Mouse (Mus musculus): ENCODE data around the gene Hpd. TPM values are rescaled to one million over a fixed set of nuclear protein-coding genes. Genes with fewer than 3 reads are reported as not detected.

Gene Hpd
- total and polyA plus RNA-seq, 2 experiments from 2014 or later, result not detected

DNA sequence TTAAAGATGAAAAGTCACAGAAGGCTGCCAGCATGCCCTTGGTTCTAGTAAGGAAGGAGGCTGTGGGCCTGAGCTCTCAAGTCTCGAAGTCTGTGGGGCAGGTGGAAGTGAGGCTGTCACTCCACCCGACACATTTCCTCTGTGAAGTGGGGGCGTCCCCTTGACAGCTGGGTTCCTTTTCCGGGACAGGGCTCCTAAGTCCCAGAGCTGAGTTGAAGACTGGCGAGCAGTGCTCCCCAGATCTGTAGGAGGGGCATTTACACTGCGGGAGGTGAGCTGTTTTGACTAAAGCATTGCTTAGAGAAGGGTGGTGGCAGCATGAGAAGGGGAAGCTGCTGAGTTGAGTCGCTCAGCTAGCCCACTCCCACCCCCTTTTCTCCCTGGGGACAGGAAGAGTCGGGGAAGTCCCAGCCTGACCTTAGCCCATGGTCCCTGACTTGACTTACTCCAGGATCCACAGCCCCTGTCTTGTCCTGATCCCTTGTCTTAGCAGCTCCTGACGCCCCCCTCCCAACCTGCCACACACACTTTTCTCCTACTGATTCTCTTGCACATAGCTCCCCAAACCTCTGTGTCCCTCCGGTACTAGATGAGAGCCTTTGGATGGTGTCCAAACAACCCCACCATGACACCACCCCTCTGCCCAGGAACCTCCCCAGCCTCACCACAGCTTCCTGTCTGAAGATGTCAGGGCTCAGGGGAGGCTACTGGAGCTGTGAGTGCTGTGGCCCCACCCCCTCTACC is 53.9 kb downstream of the Hpd start:
- Histone ChIP-seq H3K4me1 (ENCODE audit: insufficient read depth, low read length) (peaks cover 3% of the 10 kb centered on the region; the same call in 1 of the 2 replicates), H3K4me2 (ENCODE audit: low read depth, low read length, poor library complexity, severe bottlenecking) (no peak overlapping the region), H3K4me3 (ENCODE audit: low read depth, low read length) (no peak overlapping the region), H3K9ac (replicated peaks; ENCODE audit: low read length, poor library complexity, severe bottlenecking) (no peak overlapping the region), H3K9me3 (ENCODE audit: low read length) (no peaks in the 10 kb centered on the region), H3K36me3 (ENCODE audit: insufficient read depth, low read length) (no peaks in the 10 kb centered on the region), H3K27ac (ENCODE audit: low read depth, low read length) (no peak overlapping the region), H3K27me3 (ENCODE audit: insufficient read depth, low read length) (no peaks in the 10 kb centered on the region)
- no peak for DNase-seq (ENCODE audit: low spot score)
- 57% methylated on average over 10 of the region's 10 CpGs for WGBS
- TF ChIP-seq CTCF (IDR thresholded peaks at IDR 0.05), result no peak
- no peak for ATAC-seq (ENCODE audit: low FRiP score)

DNA sequence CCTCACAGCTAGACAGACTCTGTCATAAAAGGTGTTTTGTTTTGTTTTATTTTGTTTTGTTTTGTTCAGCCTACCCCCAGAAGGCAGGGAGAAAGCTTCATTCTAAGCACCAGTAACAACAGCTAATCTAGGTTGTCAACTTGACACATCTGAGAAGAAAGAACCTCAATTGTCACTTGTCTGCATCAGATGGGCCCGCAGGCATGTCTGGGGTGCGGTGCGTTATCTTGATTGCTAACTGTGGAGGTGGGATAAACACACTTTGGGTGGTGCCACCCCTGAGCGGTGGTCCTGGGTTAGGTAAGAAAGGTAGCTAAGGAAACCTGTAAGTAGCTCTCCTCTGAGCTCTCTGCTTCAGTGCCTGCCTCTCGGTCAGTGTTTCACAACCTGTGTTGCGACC is 55.5 kb downstream of the Hpd start:
- H3K4me2 ChIP-seq (ENCODE audit: low read depth, low read length, poor library complexity, severe bottlenecking), result no peak overlapping the region
- H3K4me1 ChIP-seq (ENCODE audit: insufficient read depth, low read length), result peaks cover 3% of the 10 kb centered on the region; the same call in 1 of the 2 replicates
- no peak overlapping the region for H3K4me3 ChIP-seq (ENCODE audit: low read depth, low read length)
- no peak overlapping the region for H3K9ac ChIP-seq (replicated peaks; ENCODE audit: low read length, poor library complexity, severe bottlenecking)
- no peaks in the 10 kb centered on the region for H3K36me3 ChIP-seq (ENCODE audit: insufficient read depth, low read length)
- no peak for TF ChIP-seq CTCF (IDR thresholded peaks at IDR 0.05)
- WGBS, result 75% methylated on average over 6 of the region's 6 CpGs
- ATAC-seq (ENCODE audit: low FRiP score) (no peak), DNase-seq (ENCODE audit: low spot score) (no peak)
- no peak overlapping the region for H3K27ac ChIP-seq (ENCODE audit: low read depth, low read length)
- no peaks in the 10 kb centered on the region for H3K9me3 ChIP-seq (ENCODE audit: low read length)
- H3K27me3 ChIP-seq (ENCODE audit: insufficient read depth, low read length), result no peaks in the 10 kb centered on the region

DNA sequence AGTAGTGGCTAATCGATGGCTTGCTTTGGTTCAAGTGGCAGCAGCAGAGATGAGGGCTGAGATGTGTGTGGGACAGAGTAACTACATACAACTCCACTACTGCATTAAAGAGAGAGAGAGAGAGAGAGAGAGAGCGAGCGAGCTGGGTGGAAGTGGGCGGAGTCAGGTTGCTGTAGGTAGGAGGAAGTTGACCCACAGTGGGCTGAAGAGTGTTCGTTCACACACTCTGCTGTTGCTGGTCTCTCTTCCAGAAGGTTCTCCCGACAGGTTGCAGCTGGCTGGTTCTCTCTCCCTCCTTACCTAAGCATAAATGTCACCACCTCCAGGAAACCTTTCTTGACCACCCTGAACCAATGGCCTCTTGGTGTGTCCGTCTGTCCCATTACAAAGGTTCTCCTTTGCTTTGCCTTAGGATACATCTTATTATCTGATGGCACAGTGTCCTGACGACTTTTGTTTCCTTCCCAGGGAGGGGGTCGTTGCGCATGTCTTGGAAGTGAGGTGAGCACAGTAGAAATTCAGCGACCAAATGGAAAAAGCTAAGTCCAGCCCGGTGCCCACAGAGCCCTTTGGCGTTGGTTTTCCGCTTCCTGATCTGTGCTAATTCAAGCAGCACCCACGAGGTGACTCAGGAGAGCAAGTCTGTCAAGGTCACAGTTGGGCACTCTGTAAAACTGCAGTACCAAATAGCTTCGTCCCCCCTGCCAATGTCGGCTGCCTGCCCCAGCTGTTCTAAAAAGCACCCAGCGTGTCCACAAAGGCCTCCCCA is 56.7 kb downstream of the Hpd start:
- no peak for TF ChIP-seq CTCF (IDR thresholded peaks at IDR 0.05)
- H3K4me1 ChIP-seq (ENCODE audit: insufficient read depth, low read length), result no peaks in the 10 kb centered on the region
- no peak overlapping the region for H3K4me3 ChIP-seq (ENCODE audit: low read depth, low read length)
- H3K9ac ChIP-seq (replicated peaks; ENCODE audit: low read length, poor library complexity, severe bottlenecking), result no peak overlapping the region
- DNase-seq (ENCODE audit: low spot score) (no peak), ATAC-seq (ENCODE audit: low FRiP score) (no peak)
- no peak overlapping the region for H3K27ac ChIP-seq (ENCODE audit: low read depth, low read length)
- no peak overlapping the region for H3K4me2 ChIP-seq (ENCODE audit: low read depth, low read length, poor library complexity, severe bottlenecking)
- no peaks in the 10 kb centered on the region for H3K36me3 ChIP-seq (ENCODE audit: insufficient read depth, low read length)
- 83% methylated on average over 18 of the region's 18 CpGs for WGBS
- H3K27me3 ChIP-seq (ENCODE audit: insufficient read depth, low read length), result no peaks in the 10 kb centered on the region
- no peaks in the 10 kb centered on the region for H3K9me3 ChIP-seq (ENCODE audit: low read length)

DNA sequence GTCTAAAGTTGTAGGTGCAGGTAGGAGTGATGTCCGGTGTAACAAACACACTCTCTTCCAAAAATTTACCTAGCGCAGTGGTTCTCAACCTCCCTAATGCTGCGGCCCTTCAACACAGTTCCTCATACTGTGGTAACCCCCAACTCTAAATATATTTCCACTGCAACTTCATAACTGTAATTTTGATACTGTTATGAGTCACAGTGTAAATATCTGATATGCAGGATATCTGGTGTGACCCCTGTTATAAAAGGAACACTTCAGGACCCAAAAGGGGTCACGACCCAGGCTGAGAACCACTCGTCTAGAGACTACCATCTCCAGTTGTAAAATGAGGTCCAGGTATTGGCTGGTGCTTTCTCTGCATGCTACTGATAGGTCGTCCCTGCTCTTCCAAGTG is 57.4 kb downstream of the Hpd start:
- Histone ChIP-seq H3K9ac (replicated peaks; ENCODE audit: low read length, poor library complexity, severe bottlenecking) (no peak overlapping the region), H3K36me3 (ENCODE audit: insufficient read depth, low read length) (0 out of 2 replicates have a peak, but pooled peaks cover 2% of the 10 kb centered on the region), H3K4me3 (ENCODE audit: low read depth, low read length) (no peak overlapping the region), H3K27me3 (ENCODE audit: insufficient read depth, low read length) (no peaks in the 10 kb centered on the region), H3K4me1 (ENCODE audit: insufficient read depth, low read length) (no peaks in the 10 kb centered on the region), H3K4me2 (ENCODE audit: low read depth, low read length, poor library complexity, severe bottlenecking) (no peak overlapping the region), H3K27ac (ENCODE audit: low read depth, low read length) (no peak overlapping the region), H3K9me3 (ENCODE audit: low read length) (no peaks in the 10 kb centered on the region)
- no peak for TF ChIP-seq CTCF (IDR thresholded peaks at IDR 0.05)
- 87% methylated on average over 6 of the region's 6 CpGs for WGBS
- ATAC-seq (ENCODE audit: low FRiP score) (no peak), DNase-seq (ENCODE audit: low spot score) (no peak)

GRCm38 (mm10) chr5:123122181-123122580 is 60.3 kb downstream of the Hpd start:
- Histone ChIP-seq H3K4me1 (ENCODE audit: insufficient read depth, low read length) (no peaks in the 10 kb centered on the region), H3K27ac (ENCODE audit: low read depth, low read length) (no peak overlapping the region), H3K4me2 (ENCODE audit: low read depth, low read length, poor library complexity, severe bottlenecking) (no peak overlapping the region), H3K4me3 (ENCODE audit: low read depth, low read length) (no peak overlapping the region), H3K36me3 (ENCODE audit: insufficient read depth, low read length) (peaks cover 24% of the 10 kb centered on the region), H3K9me3 (ENCODE audit: low read length) (no peaks in the 10 kb centered on the region), H3K9ac (replicated peaks; ENCODE audit: low read length, poor library complexity, severe bottlenecking) (no peak overlapping the region), H3K27me3 (ENCODE audit: insufficient read depth, low read length) (no peaks in the 10 kb centered on the region)
- DNase-seq (ENCODE audit: low spot score) (no peak), ATAC-seq (ENCODE audit: low FRiP score) (no peak)
- WGBS, result 88% methylated on average over 4 of the region's 4 CpGs
- peak; percentile 58 for TF ChIP-seq CTCF (IDR thresholded peaks at IDR 0.05)

Other genes with a start within 250 kb of the Hpd start
- 107 and 110 TPM in 2 replicates for gene Kdm2b, start 192.9 kb downstream of the Hpd start, total RNA-seq (2014; rRNA removed)
- gene Kdm2b, start 192.9 kb downstream of the Hpd start, polyA plus RNA-seq (2015; fragmentation: Nextera tagmentation; extraction: Ambion mirVana), result 78.6 and 78.8 TPM in 2 replicates
- 16.3 and 24.0 TPM in 2 replicates for gene Orai1, start 167.7 kb downstream of the Hpd start, total RNA-seq (2014; rRNA removed)
- 13.5 and 14.8 TPM in 2 replicates for gene Orai1, start 167.7 kb downstream of the Hpd start, polyA plus RNA-seq (2015; fragmentation: Nextera tagmentation; extraction: Ambion mirVana)
- gene Morn3, start 135.7 kb downstream of the Hpd start, total RNA-seq (2014; rRNA removed), result not detected in 2 replicates
- 1.1 and 1.3 TPM in 2 replicates for gene Morn3, start 135.7 kb downstream of the Hpd start, polyA plus RNA-seq (2015; fragmentation: Nextera tagmentation; extraction: Ambion mirVana)
- gene Tmem120b, start 114.3 kb downstream of the Hpd start, total RNA-seq (2014; rRNA removed), result 13.3 and 16.2 TPM in 2 replicates
- gene Tmem120b, start 114.3 kb downstream of the Hpd start, polyA plus RNA-seq (2015; fragmentation: Nextera tagmentation; extraction: Ambion mirVana), result 17.1 and 19.7 TPM in 2 replicates
- 37.2 and 47.8 TPM in 2 replicates for gene Rhof, start 50.0 kb downstream of the Hpd start, total RNA-seq (2014; rRNA removed)
- 41.7 and 45.3 TPM in 2 replicates for gene Rhof, start 50.0 kb downstream of the Hpd start, polyA plus RNA-seq (2015; fragmentation: Nextera tagmentation; extraction: Ambion mirVana)
- 5.3 and 5.9 TPM in 2 replicates for gene Setd1b, start 40.5 kb downstream of the Hpd start, total RNA-seq (2014; rRNA removed)
- gene Setd1b, start 40.5 kb downstream of the Hpd start, polyA plus RNA-seq (2015; fragmentation: Nextera tagmentation; extraction: Ambion mirVana), result 7.2 and 8.8 TPM in 2 replicates
- gene Psmd9, start 13.3 kb downstream of the Hpd start, total RNA-seq (2014; rRNA removed), result 26.1 and 26.5 TPM in 2 replicates
- 76.3 and 81.8 TPM in 2 replicates for gene Psmd9, start 13.3 kb downstream of the Hpd start, polyA plus RNA-seq (2015; fragmentation: Nextera tagmentation; extraction: Ambion mirVana)
- gene Wdr66, start 69.4 kb upstream of the Hpd start, total RNA-seq (2014; rRNA removed), result 2.2 and 3.3 TPM in 2 replicates
- 1.4 and 2.0 TPM in 2 replicates for gene Wdr66, start 69.4 kb upstream of the Hpd start, polyA plus RNA-seq (2015; fragmentation: Nextera tagmentation; extraction: Ambion mirVana)
- 33.5 and 40.7 TPM in 2 replicates for gene Bcl7a, start 161.1 kb upstream of the Hpd start, total RNA-seq (2014; rRNA removed)
- gene Bcl7a, start 161.1 kb upstream of the Hpd start, polyA plus RNA-seq (2015; fragmentation: Nextera tagmentation; extraction: Ambion mirVana), result 21.4 and 21.6 TPM in 2 replicates
- 16.6 and 17.9 TPM in 2 replicates for gene Mlxip, start 212.1 kb upstream of the Hpd start, total RNA-seq (2014; rRNA removed)
- gene Mlxip, start 212.1 kb upstream of the Hpd start, polyA plus RNA-seq (2015; fragmentation: Nextera tagmentation; extraction: Ambion mirVana), result 9.8 and 11.3 TPM in 2 replicates